Mouse (Mus musculus) heart, postnatal 0 days (tissue): Measurements from ENCODE around the gene Ak7.

Source experiments
- CTCF ChIP-seq: IDR thresholded peaks from 2 replicates; pipeline ENCODE4 v1.5.1; 2016; ENCODE audit warnings: antibody characterized with exemption, control low read depth, low read depth
- EP300 ChIP-seq: IDR thresholded peaks from 2 replicates; pipeline ENCODE4 v1.6.1; 2016; ENCODE audit warnings: antibody characterized with exemption, low read depth

GRCm38 (mm10) chr12:105724616-105725015 is 18.8 kb downstream of the Ak7 start:
- TF ChIP-seq CTCF: no peak
- no peak for TF ChIP-seq EP300
